Mouse (Mus musculus): ENCODE results near the gene Gm21860. TPM values are rescaled to one million over a fixed set of nuclear protein-coding genes. Genes with fewer than 3 reads are reported as not detected.
"Not testable (repeated sequence)": the region's sequence is repeated elsewhere in the genome, so short reads cannot be mapped to it uniquely, and the experiment has no call there.

The Gm21860 gene
- polyA plus RNA-seq (2014; fragmentation: Nextera tagmentation; extraction: Ambion mirVana), result not detected in 2 replicates

DNA sequence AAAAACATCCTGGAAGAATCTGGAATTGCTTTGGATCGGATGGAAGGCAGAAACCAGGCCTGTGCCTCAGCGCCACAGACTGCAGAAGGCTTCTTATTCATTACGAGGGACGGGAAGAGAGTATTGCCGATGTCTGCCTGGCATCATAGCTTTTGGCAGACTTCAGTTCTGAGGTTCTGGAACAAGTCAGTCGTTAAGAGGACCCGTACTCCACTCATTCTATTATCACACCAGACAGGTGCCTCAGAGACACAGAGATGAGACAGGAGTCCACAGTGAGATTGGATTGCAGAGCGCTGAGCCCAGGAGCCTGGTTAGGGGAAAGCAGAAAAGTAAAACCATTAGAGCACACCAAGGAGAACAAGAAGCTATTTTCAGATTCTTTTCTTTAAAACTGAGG lies at the start of gene Gm21860:
TSS of gene Gm21860 (minus strand) at position 101 of the 400 bp plus-strand sequence.
- H3K9me3 ChIP-seq (ENCODE audit: control insufficient read depth, low read length); H3K27me3 ChIP-seq (ENCODE audit: control insufficient read depth, insufficient read depth, low read length); H3K36me3 ChIP-seq (ENCODE audit: control insufficient read depth, insufficient read depth, low read length); ATAC-seq (ENCODE audit: insufficient read depth, low FRiP score, low TSS enrichment); H3K27ac ChIP-seq (ENCODE audit: low read depth, low read length); H3K4me3 ChIP-seq (ENCODE audit: low read depth, low read length); H3K4me1 ChIP-seq (ENCODE audit: control insufficient read depth, insufficient read depth, low read length); DNase-seq (ENCODE audit: low spot score); H3K4me2 ChIP-seq (ENCODE audit: low read depth); H3K9ac ChIP-seq (ENCODE audit: low read length): not testable (repeated sequence)
- WGBS, result no CpG with 5 or more reads among the region's 8 CpGs

DNA sequence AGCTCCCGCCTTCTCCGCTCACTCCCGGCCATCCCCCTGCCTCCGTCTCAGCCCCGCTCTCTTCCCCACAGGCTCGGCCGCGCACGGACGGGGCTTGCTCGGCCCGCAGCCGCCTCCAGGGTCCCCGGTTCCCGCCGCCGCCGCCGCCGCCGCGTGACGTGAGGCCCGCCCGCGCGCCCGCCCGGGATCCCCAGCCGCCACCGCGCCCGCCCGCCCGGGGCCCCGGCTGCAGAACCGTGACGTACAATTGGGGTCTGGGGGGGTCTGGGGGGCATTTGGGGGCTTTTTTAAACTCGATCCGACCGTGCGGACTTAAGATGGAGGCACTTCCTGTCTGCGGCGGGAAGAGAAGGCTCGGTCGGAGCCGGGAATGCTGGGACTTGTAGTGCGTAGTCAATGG lies 29.8 kb upstream of the Gm21860 start, which contains the start of gene Gm47283:
TSS of gene Gm47283 (plus strand) at position 301 of the 400 bp plus-strand sequence.
- H3K9ac ChIP-seq (ENCODE audit: low read length); H3K4me3 ChIP-seq (ENCODE audit: low read depth, low read length); H3K36me3 ChIP-seq (ENCODE audit: control insufficient read depth, insufficient read depth, low read length); H3K27me3 ChIP-seq (ENCODE audit: control insufficient read depth, insufficient read depth, low read length); H3K9me3 ChIP-seq (ENCODE audit: control insufficient read depth, low read length); H3K4me2 ChIP-seq (ENCODE audit: low read depth); ATAC-seq (ENCODE audit: insufficient read depth, low FRiP score, low TSS enrichment); H3K4me1 ChIP-seq (ENCODE audit: control insufficient read depth, insufficient read depth, low read length); DNase-seq (ENCODE audit: low spot score); H3K27ac ChIP-seq (ENCODE audit: low read depth, low read length): not testable (repeated sequence)
- WGBS, result no CpG with 5 or more reads among the region's 48 CpGs

DNA sequence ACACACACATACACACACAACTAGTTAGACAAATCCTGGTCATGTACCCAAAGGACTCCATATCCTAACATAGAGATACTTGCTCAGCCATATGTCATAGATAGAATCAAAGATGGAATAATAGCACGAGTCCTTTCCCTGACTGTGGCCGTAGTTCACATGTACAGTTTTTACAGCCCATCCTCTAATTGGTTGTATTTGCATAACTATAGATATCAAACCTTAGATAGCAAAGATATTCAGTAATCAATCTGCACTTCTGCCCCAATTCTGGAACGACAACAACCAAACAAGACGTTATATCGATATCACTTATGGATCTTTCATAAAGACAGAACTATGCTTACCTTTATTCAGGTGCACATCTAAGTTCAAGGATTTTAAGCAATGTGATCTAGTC lies 9.4 kb downstream of the Gm21860 start:
- H3K4me3 ChIP-seq (ENCODE audit: low read depth, low read length), result not testable (repeated sequence)

DNA sequence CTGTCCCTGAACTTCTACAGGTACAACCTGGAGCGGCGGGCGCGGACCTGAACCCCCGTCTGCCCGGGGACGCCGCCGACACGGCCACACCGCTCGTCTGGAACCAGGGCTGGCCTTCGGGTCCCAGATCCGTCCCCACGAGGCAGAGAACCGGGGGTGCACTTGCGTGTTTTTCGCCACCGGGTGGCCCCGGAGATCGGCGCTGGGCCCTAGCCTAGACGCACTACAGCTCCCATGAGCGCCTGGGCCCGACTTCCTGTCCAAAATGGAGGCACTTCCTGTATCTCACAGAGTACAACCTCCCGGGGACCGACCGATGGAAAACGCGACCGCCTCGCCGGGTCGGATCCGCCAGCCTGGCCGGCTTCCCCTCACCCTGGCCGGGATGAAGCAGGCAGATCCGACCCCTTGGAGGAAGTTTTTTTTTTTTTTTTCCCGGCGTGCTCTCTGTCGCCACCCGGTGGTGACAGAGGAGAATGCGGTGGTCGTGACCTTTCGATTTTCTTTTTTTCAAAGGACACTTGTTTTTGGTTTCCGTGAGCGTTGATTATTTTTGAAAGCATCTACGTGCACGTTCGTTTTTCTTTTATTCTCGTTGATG lies 10.1 kb downstream of the Gm21860 start:
- Histone ChIP-seq H3K9me3 (ENCODE audit: control insufficient read depth, low read length) (peaks cover 34% of the 10 kb centered on the region), H3K36me3 (ENCODE audit: control insufficient read depth, insufficient read depth, low read length) (peaks cover 26% of the 10 kb centered on the region)
- peak; percentile 88 for ATAC-seq (ENCODE audit: insufficient read depth, low FRiP score, low TSS enrichment)
- not testable (repeated sequence) for H3K4me1 ChIP-seq (ENCODE audit: control insufficient read depth, insufficient read depth, low read length); H3K4me2 ChIP-seq (ENCODE audit: low read depth); H3K9ac ChIP-seq (ENCODE audit: low read length); H3K4me3 ChIP-seq (ENCODE audit: low read depth, low read length); H3K27me3 ChIP-seq (ENCODE audit: control insufficient read depth, insufficient read depth, low read length); H3K27ac ChIP-seq (ENCODE audit: low read depth, low read length)
- WGBS, result 57% methylated on average over 51 of the region's 51 CpGs
- peak; percentile 80 for DNase-seq (ENCODE audit: low spot score)

More for the DNA sequence above, 9.4 kb downstream of the Gm21860 start:
- H3K9ac ChIP-seq (ENCODE audit: low read length); ATAC-seq (ENCODE audit: insufficient read depth, low FRiP score, low TSS enrichment); H3K4me1 ChIP-seq (ENCODE audit: control insufficient read depth, insufficient read depth, low read length); DNase-seq (ENCODE audit: low spot score); H3K27me3 ChIP-seq (ENCODE audit: control insufficient read depth, insufficient read depth, low read length); H3K4me2 ChIP-seq (ENCODE audit: low read depth); H3K27ac ChIP-seq (ENCODE audit: low read depth, low read length): not testable (repeated sequence)
- Histone ChIP-seq H3K36me3 (ENCODE audit: control insufficient read depth, insufficient read depth, low read length) (peaks cover 18% of the 10 kb centered on the region), H3K9me3 (ENCODE audit: control insufficient read depth, low read length) (peaks cover 27% of the 10 kb centered on the region)
- 94% methylated on average over 5 of the region's 5 CpGs for WGBS

DNA sequence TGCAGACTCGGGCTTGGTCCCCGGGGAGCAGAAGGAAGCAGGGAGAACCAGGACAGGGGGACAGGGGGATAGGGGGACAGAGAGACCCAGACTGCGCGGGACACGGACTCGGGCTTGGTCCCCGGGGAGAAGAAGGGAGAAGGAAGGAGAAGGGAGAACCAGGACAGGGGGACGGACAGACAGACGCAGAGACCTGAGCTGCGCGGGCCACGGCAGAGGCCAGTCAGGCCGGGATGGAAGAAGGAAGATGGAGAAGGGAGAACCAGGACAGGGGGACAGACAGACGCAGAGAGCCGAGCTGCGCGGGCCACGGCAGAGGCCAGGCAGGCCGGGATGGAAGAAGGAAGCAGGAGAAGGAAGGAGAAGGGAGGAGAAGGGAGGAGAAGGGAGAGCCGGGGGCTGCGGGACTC lies 10.8 kb downstream of the Gm21860 start:
- Histone ChIP-seq H3K27ac (ENCODE audit: low read depth, low read length) (no peak overlapping the region), H3K4me3 (ENCODE audit: low read depth, low read length) (no peak overlapping the region), H3K4me2 (ENCODE audit: low read depth) (no peak overlapping the region), H3K36me3 (ENCODE audit: control insufficient read depth, insufficient read depth, low read length) (peaks cover 33% of the 10 kb centered on the region), H3K9me3 (ENCODE audit: control insufficient read depth, low read length) (peaks cover 41% of the 10 kb centered on the region), H3K27me3 (ENCODE audit: control insufficient read depth, insufficient read depth, low read length) (no peaks in the 10 kb centered on the region), H3K4me1 (ENCODE audit: control insufficient read depth, insufficient read depth, low read length) (no peaks in the 10 kb centered on the region), H3K9ac (ENCODE audit: low read length) (no peak overlapping the region)
- WGBS, result 92% methylated on average over 2 of the region's 21 CpGs
- DNase-seq (ENCODE audit: low spot score) (no peak), ATAC-seq (ENCODE audit: insufficient read depth, low FRiP score, low TSS enrichment) (no peak)

DNA sequence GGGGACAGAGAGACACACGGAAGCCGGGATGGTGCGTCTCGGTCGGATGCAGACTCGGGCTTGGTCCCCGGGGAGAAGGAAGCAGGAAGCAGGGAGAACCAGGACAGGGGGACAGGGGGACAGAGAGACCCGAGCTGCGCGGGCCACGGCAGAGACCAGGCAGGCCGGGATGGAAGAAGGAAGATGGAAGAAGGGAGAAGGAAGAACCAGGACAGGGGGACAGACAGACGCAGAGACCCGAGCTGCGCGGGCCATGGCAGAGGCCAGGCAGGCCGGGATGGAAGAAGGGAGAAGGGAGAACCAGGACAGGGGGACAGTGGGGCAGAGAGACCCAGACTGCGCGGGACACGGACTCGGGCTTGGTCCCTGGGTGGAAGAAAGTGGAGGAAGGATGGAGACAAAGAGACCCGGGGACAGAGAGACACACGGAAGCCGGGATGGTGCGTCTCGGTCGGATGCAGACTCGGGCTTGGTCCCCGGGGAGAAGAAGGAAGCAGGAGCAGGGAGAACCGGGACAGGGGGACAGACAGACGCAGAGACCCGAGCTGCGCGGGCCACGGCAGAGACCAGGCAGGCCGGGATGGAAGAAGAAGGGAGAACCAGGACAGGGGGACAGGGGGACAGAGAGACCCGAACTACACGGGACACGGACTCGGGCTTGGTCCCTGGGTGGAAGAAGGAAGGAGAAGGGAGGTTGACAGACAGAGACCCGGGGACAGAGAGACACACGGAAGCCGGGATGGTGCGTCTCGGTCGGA lies 11.4 kb downstream of the Gm21860 start:
- not testable (repeated sequence) for H3K27ac ChIP-seq (ENCODE audit: low read depth, low read length); H3K27me3 ChIP-seq (ENCODE audit: control insufficient read depth, insufficient read depth, low read length); H3K4me2 ChIP-seq (ENCODE audit: low read depth); H3K4me1 ChIP-seq (ENCODE audit: control insufficient read depth, insufficient read depth, low read length); H3K4me3 ChIP-seq (ENCODE audit: low read depth, low read length); H3K9ac ChIP-seq (ENCODE audit: low read length); ATAC-seq (ENCODE audit: insufficient read depth, low FRiP score, low TSS enrichment)
- Histone ChIP-seq H3K9me3 (ENCODE audit: control insufficient read depth, low read length) (peaks cover 44% of the 10 kb centered on the region), H3K36me3 (ENCODE audit: control insufficient read depth, insufficient read depth, low read length) (peaks cover 36% of the 10 kb centered on the region)
- 84% methylated on average over 34 of the region's 46 CpGs for WGBS
- peak; percentile 17 for DNase-seq (ENCODE audit: low spot score)

DNA sequence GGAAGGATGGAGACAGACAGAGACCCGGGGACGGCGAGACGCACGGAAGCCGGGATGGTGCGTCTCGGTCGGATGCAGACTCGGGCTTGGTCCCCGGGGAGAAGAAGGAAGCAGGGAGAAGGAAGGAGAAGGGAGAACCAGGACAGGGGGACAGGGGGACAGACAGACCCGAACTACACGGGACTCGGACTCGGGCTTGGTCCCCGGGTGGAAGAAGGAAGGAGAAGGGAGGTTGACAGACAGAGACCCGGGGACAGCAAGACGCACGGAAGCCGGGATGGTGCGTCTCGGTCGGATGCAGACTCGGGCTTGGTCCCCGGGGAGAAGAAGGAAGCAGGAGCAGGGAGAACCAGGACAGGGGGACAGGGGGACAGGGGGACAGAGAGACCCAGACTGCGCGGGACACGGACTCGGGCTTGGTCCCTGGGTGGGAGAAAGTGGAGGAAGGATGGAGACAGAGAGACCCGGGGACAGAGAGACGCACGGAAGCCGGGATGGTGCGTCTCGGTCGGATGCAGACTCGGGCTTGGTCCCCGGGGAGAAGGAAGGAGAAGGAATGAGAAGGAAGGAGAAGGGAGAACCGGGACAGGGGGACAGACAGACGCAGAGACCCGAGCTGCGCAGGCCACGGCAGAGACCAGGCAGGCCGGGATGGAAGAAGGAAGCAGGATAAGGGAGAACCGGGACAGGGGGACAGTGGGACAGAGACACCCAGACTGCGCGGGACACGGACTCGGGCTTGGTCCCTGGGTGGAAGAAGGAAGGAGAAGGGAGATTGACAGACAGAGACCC lies 12.2 kb downstream of the Gm21860 start:
- Histone ChIP-seq H3K9me3 (ENCODE audit: control insufficient read depth, low read length) (peaks cover 44% of the 10 kb centered on the region), H3K36me3 (ENCODE audit: control insufficient read depth, insufficient read depth, low read length) (peaks cover 36% of the 10 kb centered on the region)
- 0 out of 2 replicates have a peak, but pooled peaks have one; percentile 3 for ATAC-seq (ENCODE audit: insufficient read depth, low FRiP score, low TSS enrichment)
- H3K27ac ChIP-seq (ENCODE audit: low read depth, low read length); H3K9ac ChIP-seq (ENCODE audit: low read length); H3K4me2 ChIP-seq (ENCODE audit: low read depth); H3K4me3 ChIP-seq (ENCODE audit: low read depth, low read length); H3K4me1 ChIP-seq (ENCODE audit: control insufficient read depth, insufficient read depth, low read length); H3K27me3 ChIP-seq (ENCODE audit: control insufficient read depth, insufficient read depth, low read length): not testable (repeated sequence)
- 88% methylated on average over 49 of the region's 49 CpGs for WGBS
- peak; percentile 62 for DNase-seq (ENCODE audit: low spot score)

DNA sequence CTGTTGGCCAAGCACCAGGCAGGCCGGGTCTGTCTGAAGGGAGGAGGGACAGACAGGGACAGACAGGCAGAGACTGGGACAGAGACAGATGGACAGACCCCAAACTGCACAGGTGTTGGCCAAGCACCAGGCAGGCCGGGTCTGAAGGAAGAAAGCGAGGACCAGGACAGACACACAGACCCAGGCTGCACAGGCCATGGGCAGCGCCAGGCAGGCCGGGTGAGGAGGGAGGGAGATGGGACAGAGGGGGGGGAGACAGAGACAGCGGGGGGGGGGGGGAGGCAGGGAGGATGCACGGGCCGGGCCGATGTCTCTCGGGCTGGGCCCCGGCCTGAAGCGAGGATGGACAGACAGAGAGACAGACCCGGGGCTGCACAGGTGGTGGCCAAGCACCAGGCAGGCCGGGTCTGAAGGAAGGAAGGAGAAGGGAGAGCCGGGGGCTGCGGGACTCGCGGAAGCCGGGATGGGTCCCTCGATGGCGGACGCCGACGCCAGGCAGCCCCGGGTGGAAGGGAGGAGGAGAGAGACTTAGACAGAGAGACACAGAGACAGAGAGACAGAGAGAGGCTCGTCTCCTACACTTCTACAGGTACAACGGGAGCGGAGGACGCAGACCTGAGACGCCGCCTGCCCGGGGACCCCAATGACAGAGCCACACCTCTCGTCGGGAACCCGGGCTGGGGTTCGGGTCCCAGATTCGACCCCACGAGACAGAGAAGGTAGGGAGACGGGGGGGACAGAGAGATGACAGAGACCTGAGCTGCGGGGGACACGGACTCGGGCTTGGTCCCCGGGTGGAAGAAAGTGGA lies 13.0 kb downstream of the Gm21860 start:
- ATAC-seq (ENCODE audit: insufficient read depth, low FRiP score, low TSS enrichment) (peak; percentile 43), DNase-seq (ENCODE audit: low spot score) (peak; percentile 65)
- H3K27ac ChIP-seq (ENCODE audit: low read depth, low read length); H3K4me2 ChIP-seq (ENCODE audit: low read depth); H3K27me3 ChIP-seq (ENCODE audit: control insufficient read depth, insufficient read depth, low read length); H3K4me1 ChIP-seq (ENCODE audit: control insufficient read depth, insufficient read depth, low read length); H3K4me3 ChIP-seq (ENCODE audit: low read depth, low read length); H3K9ac ChIP-seq (ENCODE audit: low read length): not testable (repeated sequence)
- H3K36me3 ChIP-seq (ENCODE audit: control insufficient read depth, insufficient read depth, low read length), result peaks cover 36% of the 10 kb centered on the region
- peaks cover 44% of the 10 kb centered on the region for H3K9me3 ChIP-seq (ENCODE audit: control insufficient read depth, low read length)
- 82% methylated on average over 43 of the region's 43 CpGs for WGBS

Measured in neural tube, embryonic 11.5 days (tissue).